Mouse (Mus musculus): ENCODE data around the gene Thegl. TPM values are rescaled to one million over a fixed set of nuclear protein-coding genes. Genes with fewer than 3 reads are reported as not detected.
"Not testable (repeated sequence)": the region's sequence is repeated elsewhere in the genome, so short reads cannot be mapped to it uniquely, and the experiment has no call there.

Thegl gene
- polyA plus RNA-seq, 1 experiment from 2014 or later: not detected

- Histone ChIP-seq H3K27ac (no peak overlapping the region), H3K36me3 (no peaks in the 10 kb centered on the region), H3K4me2 (replicated peaks) (no peak overlapping the region), H3K4me3 (no peak overlapping the region), H3K27me3 (no peaks in the 10 kb centered on the region), H3K9me3 (no peaks in the 10 kb centered on the region), H3K9ac (no peak overlapping the region), H3K4me1 (no peaks in the 10 kb centered on the region)
- ATAC-seq (ENCODE audit: insufficient number of reproducible peaks, insufficient read depth, low FRiP score, low TSS enrichment): no peak
- WGBS: 89% methylated on average over 10 of the region's 10 CpGs
These were observed 70.1 kb downstream of the Thegl start for GRCm38 (mm10) chr5:77085753-77086450.

- Histone ChIP-seq H3K36me3 (no peaks in the 10 kb centered on the region), H3K4me2 (replicated peaks) (no peak overlapping the region), H3K27me3 (no peaks in the 10 kb centered on the region), H3K4me3 (no peak overlapping the region), H3K27ac (no peak overlapping the region), H3K4me1 (no peaks in the 10 kb centered on the region), H3K9ac (no peak overlapping the region), H3K9me3 (no peaks in the 10 kb centered on the region)
- WGBS: 89% methylated on average over 7 of the region's 7 CpGs
- ATAC-seq (ENCODE audit: insufficient number of reproducible peaks, insufficient read depth, low FRiP score, low TSS enrichment): no peak
These were observed 70.7 kb downstream of the Thegl start for GRCm38 (mm10) chr5:77086541-77086940.

GRCm38 (mm10) chr5:77087122-77087521, 71.3 kb downstream of the Thegl start:
- H3K27me3 ChIP-seq: no peaks in the 10 kb centered on the region
- H3K4me2 ChIP-seq (replicated peaks): no peak overlapping the region
- H3K36me3 ChIP-seq: no peaks in the 10 kb centered on the region
- no peak for ATAC-seq (ENCODE audit: insufficient number of reproducible peaks, insufficient read depth, low FRiP score, low TSS enrichment)
- no peaks in the 10 kb centered on the region for H3K4me1 ChIP-seq
- 78% methylated on average over 3 of the region's 3 CpGs for WGBS
- no peak overlapping the region for H3K9ac ChIP-seq
- no peaks in the 10 kb centered on the region for H3K9me3 ChIP-seq
- no peak overlapping the region for H3K4me3 ChIP-seq
- H3K27ac ChIP-seq: no peak overlapping the region

GRCm38 (mm10) chr5:77089294-77089693, 73.5 kb downstream of the Thegl start:
- Histone ChIP-seq H3K27ac (no peak overlapping the region), H3K9ac (no peak overlapping the region), H3K4me2 (replicated peaks) (no peak overlapping the region), H3K9me3 (no peaks in the 10 kb centered on the region), H3K27me3 (0 out of 2 replicates have a peak, but pooled peaks cover 8% of the 10 kb centered on the region), H3K4me3 (no peak overlapping the region), H3K4me1 (no peaks in the 10 kb centered on the region), H3K36me3 (no peaks in the 10 kb centered on the region)
- ATAC-seq (ENCODE audit: insufficient number of reproducible peaks, insufficient read depth, low FRiP score, low TSS enrichment): peak; percentile 52; the same call in 1 of the 2 replicates
- WGBS: 54% methylated on average over 1 of the region's 1 CpGs

DNA sequence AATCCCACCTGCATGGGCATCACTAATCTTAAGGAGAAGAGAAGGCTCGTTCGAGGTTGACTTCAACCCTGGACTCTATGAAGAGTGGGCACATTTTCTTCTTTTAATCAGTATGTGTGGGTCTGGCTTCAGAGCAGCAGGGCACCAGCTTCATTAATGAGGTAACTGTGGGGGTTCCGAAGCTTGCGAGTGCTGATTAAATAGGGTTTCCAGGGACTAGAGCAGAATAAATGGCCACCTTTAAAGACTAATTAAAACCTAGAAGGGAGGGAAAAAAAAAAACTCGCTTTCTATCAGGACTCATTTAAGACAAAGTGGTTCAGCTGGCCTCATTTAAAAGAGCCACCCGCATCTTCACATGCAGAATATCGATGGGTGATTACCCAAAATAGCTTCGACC, 74.1 kb downstream of the Thegl start:
- H3K4me2 ChIP-seq (replicated peaks): no peak overlapping the region
- no peaks in the 10 kb centered on the region for H3K4me1 ChIP-seq
- no peak overlapping the region for H3K27ac ChIP-seq
- H3K4me3 ChIP-seq: no peak overlapping the region
- no peaks in the 10 kb centered on the region for H3K9me3 ChIP-seq
- no peak for ATAC-seq (ENCODE audit: insufficient number of reproducible peaks, insufficient read depth, low FRiP score, low TSS enrichment)
- WGBS: 61% methylated on average over 8 of the region's 8 CpGs
- 0 out of 2 replicates have a peak, but pooled peaks cover 8% of the 10 kb centered on the region for H3K27me3 ChIP-seq
- no peaks in the 10 kb centered on the region for H3K36me3 ChIP-seq
- no peak overlapping the region for H3K9ac ChIP-seq

DNA sequence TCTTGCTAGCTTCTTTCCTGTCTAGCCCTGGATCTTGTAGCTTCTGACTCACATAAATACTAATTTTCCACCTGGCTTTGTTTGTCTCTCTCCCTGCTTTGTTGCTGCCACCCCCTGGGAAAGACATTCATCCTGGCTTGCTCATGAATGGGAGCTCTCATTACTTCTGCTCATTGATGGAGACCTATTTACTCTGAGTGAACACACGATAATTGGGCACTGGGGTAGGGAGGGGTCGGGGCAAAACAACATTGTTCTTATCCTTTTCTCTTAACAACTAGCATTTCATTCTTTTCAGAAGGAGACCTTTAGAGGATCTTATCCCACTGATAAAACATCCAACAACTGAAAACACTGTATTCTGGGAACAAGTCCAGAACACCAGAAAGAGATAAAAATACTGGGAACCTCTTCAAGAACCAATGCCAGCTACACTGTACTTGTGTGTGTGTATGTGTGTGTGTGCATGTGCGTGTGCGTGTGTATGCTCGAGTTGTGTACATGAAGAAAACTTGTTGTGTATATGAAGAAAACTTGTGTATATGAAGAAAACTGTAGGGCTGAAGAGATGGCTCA, 74.8 kb downstream of the Thegl start:
- no peak for ATAC-seq (ENCODE audit: insufficient number of reproducible peaks, insufficient read depth, low FRiP score, low TSS enrichment)
- no peaks in the 10 kb centered on the region for H3K36me3 ChIP-seq
- H3K4me1 ChIP-seq: no peaks in the 10 kb centered on the region
- H3K4me3 ChIP-seq: no peak overlapping the region
- H3K4me2 ChIP-seq (replicated peaks): no peak overlapping the region
- no peak overlapping the region for H3K9ac ChIP-seq
- H3K27me3 ChIP-seq: 0 out of 2 replicates have a peak, but pooled peaks cover 10% of the 10 kb centered on the region
- no peaks in the 10 kb centered on the region for H3K9me3 ChIP-seq
- 60% methylated on average over 5 of the region's 5 CpGs for WGBS
- no peak overlapping the region for H3K27ac ChIP-seq

DNA sequence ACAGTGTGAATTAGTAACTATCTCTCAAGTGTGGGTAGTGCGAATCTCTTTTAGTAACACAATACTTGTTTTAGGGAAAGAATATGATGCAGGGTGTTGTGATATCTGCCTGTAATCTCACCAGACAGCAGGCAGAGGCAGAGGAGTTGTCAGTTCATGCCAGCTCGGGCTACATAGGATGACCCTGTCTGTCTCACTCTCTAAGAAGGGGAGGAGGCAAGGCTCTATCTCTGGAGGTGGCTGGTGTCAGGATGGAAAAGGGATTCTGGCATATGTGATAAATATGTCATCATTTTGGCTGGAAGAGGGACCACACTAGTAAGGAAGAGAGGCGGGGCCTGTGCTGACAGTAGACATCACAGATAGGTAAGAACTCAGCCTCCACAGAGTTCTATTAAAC, 76.1 kb downstream of the Thegl start:
- Histone ChIP-seq H3K4me1 (no peaks in the 10 kb centered on the region), H3K27me3 (peaks cover 21% of the 10 kb centered on the region; the same call in 1 of the 2 replicates), H3K36me3 (no peaks in the 10 kb centered on the region), H3K27ac (no peak overlapping the region), H3K9me3 (no peaks in the 10 kb centered on the region), H3K9ac (no peak overlapping the region), H3K4me2 (replicated peaks) (no peak overlapping the region), H3K4me3 (no peak overlapping the region)
- ATAC-seq (ENCODE audit: insufficient number of reproducible peaks, insufficient read depth, low FRiP score, low TSS enrichment): no peak
- 83% methylated on average over 3 of the region's 3 CpGs for WGBS

- no peaks in the 10 kb centered on the region for H3K36me3 ChIP-seq
- no peaks in the 10 kb centered on the region for H3K4me1 ChIP-seq
- no peak overlapping the region for H3K27ac ChIP-seq
- H3K9ac ChIP-seq: no peak overlapping the region
- no peak overlapping the region for H3K4me3 ChIP-seq
- no peak for ATAC-seq (ENCODE audit: insufficient number of reproducible peaks, insufficient read depth, low FRiP score, low TSS enrichment)
- 79% methylated on average over 5 of the region's 5 CpGs for WGBS
- H3K4me2 ChIP-seq (replicated peaks): no peak overlapping the region
- H3K9me3 ChIP-seq: no peaks in the 10 kb centered on the region
- H3K27me3 ChIP-seq: peaks cover 23% of the 10 kb centered on the region; the same call in 1 of the 2 replicates
These were observed 76.7 kb downstream of the Thegl start for GRCm38 (mm10) chr5:77092531-77092930.

DNA sequence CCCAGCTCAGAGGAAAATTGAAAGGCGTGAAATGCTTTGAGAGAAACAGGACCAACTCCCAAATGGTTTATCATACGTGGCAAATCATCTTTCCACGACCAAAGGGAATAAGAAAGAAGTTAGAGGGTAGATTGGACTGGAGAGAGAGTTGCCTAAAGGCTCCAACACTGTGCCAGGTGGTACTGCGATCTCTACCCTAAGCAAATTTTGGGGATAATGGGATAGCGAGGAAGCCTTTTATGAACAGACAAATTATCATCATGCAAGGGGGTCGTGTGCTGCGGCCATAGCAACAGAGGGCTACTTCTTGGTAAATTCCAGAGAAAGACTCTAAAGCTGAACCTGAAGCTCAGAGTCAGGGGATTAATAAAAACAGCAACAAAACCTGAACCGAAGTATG, 78.1 kb downstream of the Thegl start:
- no peak overlapping the region for H3K27ac ChIP-seq
- WGBS: 42% methylated on average over 8 of the region's 8 CpGs
- ATAC-seq (ENCODE audit: insufficient number of reproducible peaks, insufficient read depth, low FRiP score, low TSS enrichment): no peak
- peak overlapping the region; percentile 99 for H3K4me2 ChIP-seq (replicated peaks)
- H3K27me3 ChIP-seq: peaks cover 23% of the 10 kb centered on the region; the same call in 1 of the 2 replicates
- peak overlapping the region; percentile 58 for H3K4me3 ChIP-seq
- H3K9me3 ChIP-seq: no peaks in the 10 kb centered on the region
- H3K36me3 ChIP-seq: no peaks in the 10 kb centered on the region
- H3K4me1 ChIP-seq: no peaks in the 10 kb centered on the region
- H3K9ac ChIP-seq: no peak overlapping the region

- H3K4me3 ChIP-seq: peak overlapping the region; percentile 58
- no peak overlapping the region for H3K27ac ChIP-seq
- H3K4me2 ChIP-seq (replicated peaks): peak overlapping the region; percentile 99
- peak; percentile 60 for ATAC-seq (ENCODE audit: insufficient number of reproducible peaks, insufficient read depth, low FRiP score, low TSS enrichment)
- H3K36me3 ChIP-seq: no peaks in the 10 kb centered on the region
- H3K9me3 ChIP-seq: no peaks in the 10 kb centered on the region
- under 1% methylated on average over 68 of the region's 69 CpGs for WGBS
- no peaks in the 10 kb centered on the region for H3K4me1 ChIP-seq
- peak overlapping the region; percentile 56 for H3K9ac ChIP-seq
- peaks cover 23% of the 10 kb centered on the region; the same call in 1 of the 2 replicates for H3K27me3 ChIP-seq
These were observed 79.0 kb downstream of the Thegl start for GRCm38 (mm10) chr5:77094510-77095491.

- 86% methylated on average over 3 of the region's 3 CpGs for WGBS
- peaks cover 23% of the 10 kb centered on the region; the same call in 1 of the 2 replicates for H3K27me3 ChIP-seq
- H3K9ac ChIP-seq; H3K9me3 ChIP-seq; H3K4me2 ChIP-seq (replicated peaks); H3K4me1 ChIP-seq; ATAC-seq (ENCODE audit: insufficient number of reproducible peaks, insufficient read depth, low FRiP score, low TSS enrichment); H3K27ac ChIP-seq; H3K4me3 ChIP-seq; H3K36me3 ChIP-seq: not testable (repeated sequence)
These were observed 80.4 kb downstream of the Thegl start for GRCm38 (mm10) chr5:77096194-77096593.
